Mouse (Mus musculus) heart, adult 18-20 months (tissue): ENCODE data around the gene Wipi1. TPM values are rescaled to one million over a fixed set of nuclear protein-coding genes. Genes with fewer than 3 reads are reported as not detected.
"Not testable (repeated sequence)": the region's sequence is repeated elsewhere in the genome, so short reads cannot be mapped to it uniquely, and the experiment has no call there.

Experiments
- DNase-seq, 2 experiments: peaks; one replicate each; pipeline ENCODE4 v3.0.0; 2021 to 2022; ENCODE audit warnings: mixed read lengths in 1 of 2
- long read RNA-seq, 2 experiments: library from polyadenylated mRNA; stranded (forward); transcript quantifications; one replicate each; pipeline ENCODE4 v2.0.0; 2021
- total RNA-seq, 2 experiments: library from RNA; stranded (reverse); gene quantifications; 2 replicates each; pipeline ENCODE4 v1.2.3; 2021

The Wipi1 gene
- total RNA-seq: 100 to 1,000 TPM; 100 to 107 TPM
- long read RNA-seq, experiment 1, transcript Wipi1-201 (12 exons, 3,338 nt): minor isoform, 6 of 65 reads
- long read RNA-seq, experiment 1, transcript Wipi1-202 (13 exons, 2,050 nt): major isoform, 45 of 65 reads
- long read RNA-seq, experiment 1, partial matches to known transcripts: 9 of 65 reads
- long read RNA-seq, experiment 1, other reads (novel, unspliced or antisense): 5 of 65 reads
- long read RNA-seq, experiment 2, transcript Wipi1-202 (13 exons, 2,050 nt): major isoform, 22 of 30 reads
- long read RNA-seq, experiment 2, partial matches to known transcripts: 2 of 30 reads
- long read RNA-seq, experiment 2, other reads (novel, unspliced or antisense): 5 of 30 reads

DNA sequence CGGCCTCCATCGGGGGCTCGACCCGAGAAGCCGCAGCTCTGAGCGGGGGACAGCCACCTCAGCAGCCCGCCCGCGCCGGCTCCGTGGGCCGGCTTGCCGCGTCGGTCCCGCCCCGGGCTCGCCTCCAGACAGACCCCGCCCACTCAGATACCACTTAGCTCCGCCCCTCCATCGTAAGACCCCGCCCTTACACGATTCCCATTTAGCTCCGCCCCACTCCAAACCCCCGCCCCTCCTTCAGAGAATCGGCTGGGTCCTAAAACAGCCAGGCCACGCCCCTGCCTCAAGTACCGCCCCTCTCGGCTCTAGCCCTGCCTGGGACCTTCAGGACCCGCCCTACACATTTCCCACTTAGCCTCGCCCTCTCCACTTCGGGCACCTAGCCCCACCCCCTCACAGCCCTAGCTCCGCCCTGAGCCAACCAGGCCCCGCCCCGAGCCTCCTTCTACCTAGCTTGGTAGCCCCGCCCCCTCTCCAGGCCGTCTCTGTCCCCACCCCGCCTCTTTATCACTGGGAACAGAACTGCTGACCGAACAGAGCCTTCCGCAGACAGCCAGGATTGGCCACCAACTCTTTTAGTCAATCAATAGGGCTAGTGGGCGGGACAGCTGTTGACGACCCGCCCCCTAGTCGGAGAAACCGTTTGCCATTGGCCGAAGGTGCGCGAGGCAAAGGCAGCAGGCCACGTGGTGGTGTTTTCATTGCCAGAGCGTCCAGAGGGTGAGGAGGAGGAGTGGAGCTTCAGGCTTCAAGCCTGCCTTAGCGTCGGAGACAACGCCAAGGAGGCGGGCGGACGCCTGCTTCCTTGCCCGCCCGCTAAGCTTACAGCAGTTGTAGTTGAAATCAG is at the start of gene Wipi1:
Gene Wipi1, minus strand, starts transcription at position 665 of the 847 bp plus-strand sequence.
- peak; percentile 99 for DNase-seq

DNA sequence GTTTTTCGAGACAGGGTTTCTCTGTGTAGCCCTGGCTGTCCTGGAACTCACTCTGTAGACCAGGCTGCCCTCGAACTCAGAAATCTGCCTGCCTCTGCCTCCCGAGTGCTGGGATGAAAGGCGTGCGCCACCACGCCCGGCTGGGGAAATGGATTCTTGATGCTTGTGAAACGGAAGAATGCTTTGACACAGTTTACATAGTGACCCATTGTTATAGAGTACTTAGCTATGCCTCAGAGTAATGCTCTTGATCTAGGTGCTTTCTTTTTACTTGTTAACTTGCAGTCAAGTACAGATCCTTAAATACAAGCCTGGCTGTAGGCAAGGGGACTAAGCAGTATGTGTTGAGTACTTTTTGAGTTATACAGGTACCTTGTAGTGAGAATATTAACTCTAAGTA is 48.8 kb upstream of the Wipi1 start:
- not testable (repeated sequence) for DNase-seq

DNA sequence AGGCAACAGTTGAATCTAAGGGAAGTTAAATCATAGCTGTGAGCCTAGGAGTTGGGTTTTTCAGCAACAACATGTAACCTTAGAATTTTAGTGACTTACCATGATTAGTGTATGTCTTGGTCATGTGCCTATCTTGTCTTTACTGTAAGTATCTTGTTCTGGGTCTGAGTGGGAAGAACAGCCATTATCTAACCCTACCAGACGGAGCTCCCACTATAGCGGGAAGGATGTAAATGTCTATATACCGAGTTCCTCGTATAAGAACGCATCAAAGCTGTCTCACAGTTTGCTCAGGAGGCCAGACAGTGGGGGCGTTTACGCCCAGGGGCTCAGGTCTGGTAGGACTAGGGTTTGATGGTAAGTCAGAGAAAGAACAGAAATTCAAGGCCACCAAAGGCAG is 44.5 kb upstream of the Wipi1 start:
- DNase-seq: no peak

DNA sequence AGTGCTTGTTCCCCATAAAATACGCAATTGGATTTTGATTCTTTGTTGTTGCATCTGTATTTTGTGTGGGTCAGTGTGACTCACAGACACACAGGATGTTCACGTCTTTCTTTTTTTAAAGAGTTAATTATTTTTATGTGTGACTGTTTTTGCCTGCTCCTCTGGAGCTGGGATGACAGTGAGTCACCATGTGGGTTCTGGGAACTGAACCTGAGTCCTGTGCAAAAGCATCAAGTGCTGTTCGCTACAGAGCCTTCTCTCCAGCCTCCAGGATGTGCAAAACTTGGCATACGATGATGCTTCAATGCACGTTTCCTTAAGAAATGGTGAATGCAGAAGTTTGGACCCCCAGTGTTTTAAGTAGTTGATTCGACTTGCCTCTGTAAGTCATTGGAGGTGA is 42.8 kb upstream of the Wipi1 start:
- DNase-seq: no peak

DNA sequence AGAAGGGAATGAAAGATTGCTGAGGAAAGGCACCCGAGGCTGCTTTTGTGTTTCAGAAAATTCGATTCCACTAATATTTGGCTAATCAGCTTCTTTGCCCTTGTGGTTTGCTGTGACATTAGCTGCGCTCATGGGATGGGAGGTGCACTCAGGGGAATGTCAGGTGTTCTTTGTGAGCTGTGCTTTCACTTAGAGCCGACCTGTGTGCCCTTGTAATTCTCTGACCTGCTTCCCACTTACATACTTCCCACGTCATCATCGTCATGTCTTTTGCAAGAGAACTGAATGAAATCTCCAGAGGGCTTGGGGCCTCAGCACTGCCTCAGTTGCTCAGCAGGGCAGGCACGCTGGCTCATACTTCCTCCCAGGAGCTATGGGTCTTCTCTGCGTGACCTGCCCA is 41.4 kb upstream of the Wipi1 start:
- no peak for DNase-seq

DNA sequence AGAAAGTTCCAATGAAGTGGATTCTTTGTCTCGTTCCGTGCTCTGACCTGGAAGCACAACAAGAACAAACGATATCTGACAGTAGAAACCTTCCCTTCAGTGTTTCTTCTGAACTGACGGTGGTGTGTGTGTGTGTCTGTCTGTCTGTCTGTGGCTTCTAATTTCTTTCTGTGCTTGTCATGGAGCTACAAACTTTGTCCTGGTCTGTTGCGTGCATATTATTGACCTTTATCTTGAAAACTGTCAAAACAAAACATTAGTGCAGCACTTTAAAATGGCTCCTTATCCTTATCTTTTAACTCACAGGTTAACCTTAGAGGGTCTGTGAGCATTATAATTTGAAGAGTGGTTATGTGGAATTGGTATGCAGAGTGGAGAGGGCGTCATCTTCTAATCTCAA is 40.7 kb upstream of the Wipi1 start:
- no peak for DNase-seq

DNA sequence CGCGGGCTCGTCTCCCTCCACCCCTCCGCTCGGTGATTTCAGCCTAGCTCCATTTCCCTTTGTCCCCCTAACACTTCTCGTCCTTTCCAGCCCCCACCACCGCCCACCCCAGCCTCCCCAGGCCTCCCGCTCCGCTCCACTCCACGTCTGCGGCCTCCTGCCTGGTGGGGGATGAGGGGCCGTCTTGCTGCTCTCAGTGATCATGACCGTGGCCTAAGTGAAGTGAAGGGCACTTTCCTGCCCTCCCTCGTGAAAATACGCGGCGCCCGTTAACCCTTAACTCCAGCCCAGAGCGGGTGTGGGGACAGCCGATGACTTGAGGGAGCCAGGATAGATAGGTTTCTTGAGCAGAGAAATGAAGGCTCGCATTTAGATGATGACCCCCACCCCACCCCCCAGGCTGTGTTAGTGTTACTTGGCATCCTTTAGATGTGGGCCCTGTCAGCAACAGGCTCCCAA is 39.8 kb upstream of the Wipi1 start:
- DNase-seq: peak in 1 of 2 experiments; percentile 37

DNA sequence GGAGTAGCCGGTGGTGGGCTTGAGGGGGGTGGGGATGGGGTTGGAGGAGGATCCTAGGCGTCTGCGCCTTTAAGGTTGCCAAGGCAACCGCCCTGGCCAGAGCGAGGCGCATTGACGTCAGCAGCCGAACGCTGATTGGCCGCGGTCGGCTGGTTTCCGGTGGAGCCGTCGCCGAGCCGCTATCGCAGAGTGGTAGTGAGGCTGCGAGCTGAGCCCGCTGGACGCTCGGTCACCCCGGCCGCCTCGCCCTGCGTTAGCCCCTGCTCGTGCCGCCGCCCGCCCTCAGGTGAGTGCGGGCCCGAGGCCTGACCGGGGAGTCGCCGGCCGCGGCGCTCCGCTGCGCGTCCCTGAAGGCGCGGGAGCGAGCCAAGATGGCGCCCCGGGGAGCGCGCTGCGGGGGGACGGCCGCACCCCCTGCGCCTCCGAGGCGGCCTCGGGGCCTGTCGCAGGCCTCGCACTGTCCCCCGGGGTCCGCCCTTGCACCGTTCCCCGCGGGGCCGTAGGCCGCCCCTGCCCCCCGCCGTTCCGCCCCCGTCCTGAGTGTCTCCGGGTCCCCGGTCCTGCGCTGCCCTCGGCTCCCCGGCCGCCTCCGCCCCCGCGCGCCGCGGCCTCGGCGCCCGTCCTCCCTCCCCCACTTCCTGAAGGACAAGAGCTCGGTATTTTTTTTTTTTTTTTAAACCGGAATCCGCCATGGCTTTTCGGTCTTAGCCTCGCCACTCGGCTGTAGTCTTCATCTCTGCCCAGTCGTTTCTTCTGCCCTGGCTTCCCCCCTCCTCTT is 39.2 kb upstream of the Wipi1 start:
- DNase-seq: peak; percentile 95 to 96

DNA sequence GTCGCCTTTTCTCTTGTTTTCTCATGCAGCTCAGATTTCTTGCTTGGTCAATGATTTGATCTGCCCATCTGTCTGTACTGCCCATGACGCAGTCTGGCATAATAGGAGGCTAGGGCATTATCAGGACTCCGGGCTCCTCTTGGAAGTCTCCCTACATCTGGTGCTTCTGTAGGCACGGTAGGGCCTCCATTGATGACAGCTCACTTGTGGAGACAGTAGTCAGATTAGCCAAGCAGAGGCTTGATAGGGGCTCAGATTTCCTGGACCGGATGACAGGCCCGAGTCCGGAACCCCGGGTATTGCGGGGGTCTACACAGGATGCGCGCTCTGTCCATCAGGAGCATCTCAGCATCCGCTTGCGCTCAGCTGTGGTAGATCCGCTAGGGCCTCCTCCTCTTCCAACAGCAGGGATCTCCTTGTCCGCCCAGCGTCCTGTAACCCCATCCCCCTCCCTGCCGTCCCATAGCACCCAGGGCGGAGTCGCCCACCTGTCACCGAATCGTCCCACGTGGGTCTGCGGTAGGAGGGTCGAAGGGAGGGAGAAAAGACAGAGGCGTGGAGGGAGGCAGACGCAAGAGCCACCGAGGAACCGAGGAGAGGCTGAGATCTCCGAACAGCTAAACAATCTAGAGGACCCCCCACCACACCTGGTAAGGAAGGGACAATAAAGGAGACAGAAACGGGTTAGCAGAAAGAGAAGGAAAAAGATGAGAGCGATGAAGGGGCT is 38.4 kb upstream of the Wipi1 start:
- peak; percentile 84 to 86 for DNase-seq

DNA sequence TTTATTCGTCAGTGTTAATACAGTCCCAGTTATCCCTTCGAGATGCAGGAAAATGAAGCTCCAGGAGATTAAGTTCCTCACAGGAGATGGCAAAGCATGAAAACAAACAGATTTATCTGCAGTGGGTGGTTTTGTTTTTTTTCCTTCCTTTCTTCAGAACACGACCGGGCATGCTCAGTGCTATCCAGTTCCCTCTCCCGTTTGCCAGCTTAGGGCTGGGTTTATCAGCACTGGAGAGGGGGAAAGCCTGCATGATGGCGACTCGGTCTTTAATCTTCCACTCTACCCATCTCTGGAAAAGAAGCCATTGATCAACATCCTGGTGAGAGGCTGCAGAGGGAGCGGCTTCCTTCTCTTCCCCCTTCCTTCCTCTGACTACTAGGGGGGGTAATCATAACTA is 37.4 kb upstream of the Wipi1 start, which contains the start of gene Prkar1a:
Gene Prkar1a, plus strand, starts transcription at position 200 of the 400 bp plus-strand sequence.
- peak; percentile 31 to 52 for DNase-seq

DNA sequence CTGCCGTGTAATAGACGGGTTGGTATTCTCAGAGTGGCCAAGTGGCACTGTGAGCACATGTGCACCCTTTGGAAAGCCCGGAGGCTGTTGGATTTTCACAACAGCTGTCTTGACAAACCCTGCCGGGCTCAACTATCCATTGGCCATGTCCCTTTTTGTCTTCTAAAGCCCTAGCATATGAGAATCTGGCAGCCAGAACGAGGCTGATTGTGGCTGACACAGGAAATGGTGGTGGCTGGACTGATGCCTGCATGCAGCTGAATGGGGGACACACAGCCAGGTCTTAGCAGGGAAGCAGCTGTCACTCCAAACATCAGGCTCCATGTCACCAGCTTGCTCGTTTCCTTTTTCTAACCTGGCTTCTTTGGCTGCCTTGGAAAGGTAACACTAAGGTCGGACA is 36.7 kb upstream of the Wipi1 start:
- DNase-seq: peak; percentile 74 to 80

DNA sequence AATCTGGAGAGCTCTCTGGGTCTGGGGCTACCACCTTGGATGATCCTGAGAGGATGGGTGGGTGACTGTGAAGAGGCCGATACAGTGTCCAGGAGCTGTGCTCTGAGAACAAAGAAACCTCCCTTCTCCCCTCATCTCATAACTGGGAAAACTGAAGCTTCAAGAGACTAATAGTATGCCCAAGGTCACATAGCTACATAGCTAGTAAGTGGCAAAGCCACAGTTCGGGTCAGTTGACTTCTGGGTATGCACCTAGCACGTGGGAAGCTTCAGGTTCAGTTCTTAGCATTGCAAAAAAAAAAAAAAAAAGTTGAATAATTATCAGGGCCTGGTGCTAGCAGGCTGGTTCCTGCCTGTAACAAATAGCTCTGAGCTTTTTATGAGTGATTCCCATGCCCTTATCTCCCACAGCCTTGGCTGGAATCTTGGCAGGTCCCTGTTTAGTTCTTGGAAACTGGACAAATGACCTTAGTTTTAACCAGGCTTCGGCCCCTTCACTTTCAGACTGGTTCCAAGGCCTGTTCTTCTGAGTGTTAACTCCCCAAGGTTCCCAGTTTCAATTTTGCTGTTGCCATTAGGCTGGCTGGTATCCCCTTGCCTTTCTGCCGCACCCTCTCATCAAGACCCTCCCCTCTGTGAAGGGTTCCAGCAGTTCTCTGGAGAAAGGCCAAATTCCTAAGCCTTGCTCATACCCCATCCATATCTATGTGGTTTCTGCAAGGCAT is 29.9 kb upstream of the Wipi1 start:
- DNase-seq: peak; percentile 76 to 85

DNA sequence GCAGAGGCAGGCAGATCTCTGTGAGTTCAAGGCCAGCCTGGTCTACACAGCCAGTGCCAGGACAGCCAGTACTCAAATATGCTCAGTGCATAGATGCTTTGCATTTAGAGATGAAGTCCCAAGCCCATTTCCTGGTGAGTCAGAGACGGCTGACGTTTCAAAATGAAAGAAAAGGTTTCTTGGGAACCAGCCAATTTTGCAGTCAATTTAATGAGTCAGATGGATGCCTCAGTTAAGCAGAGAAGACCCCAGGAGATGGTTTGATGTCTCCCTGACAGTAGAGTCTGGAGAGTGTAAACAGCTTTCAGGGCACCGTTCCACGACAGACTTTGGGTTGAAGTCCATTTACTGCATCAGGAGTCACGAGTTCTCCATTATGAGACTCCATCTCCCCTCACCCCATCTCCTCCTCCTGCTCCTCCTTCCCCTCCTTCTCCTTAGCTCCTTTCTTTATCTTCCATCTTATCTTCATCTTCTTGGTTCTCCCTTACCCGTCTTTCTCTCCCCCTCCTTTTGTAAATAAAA is 24.2 kb upstream of the Wipi1 start:
- no peak for DNase-seq

DNA sequence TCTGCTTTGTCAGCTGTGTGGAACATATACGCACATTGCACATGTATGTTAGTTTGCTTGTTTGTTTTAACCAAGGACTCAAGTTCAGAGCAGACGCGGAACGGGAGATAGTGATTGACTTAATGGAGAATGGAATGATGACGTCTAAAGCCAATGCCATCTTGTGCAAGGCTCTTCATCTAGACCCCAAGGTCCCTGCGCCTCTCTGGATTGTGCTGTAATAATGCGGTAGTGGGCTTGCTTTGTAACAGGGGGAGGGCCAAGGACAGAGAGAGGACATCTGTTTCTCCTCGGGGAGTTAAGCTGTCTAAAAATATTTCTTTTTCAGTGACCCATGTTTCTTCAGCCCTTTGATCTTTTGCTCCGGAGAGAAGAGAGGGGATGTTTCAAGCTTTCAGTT is 23.2 kb upstream of the Wipi1 start:
- DNase-seq: no peak

DNA sequence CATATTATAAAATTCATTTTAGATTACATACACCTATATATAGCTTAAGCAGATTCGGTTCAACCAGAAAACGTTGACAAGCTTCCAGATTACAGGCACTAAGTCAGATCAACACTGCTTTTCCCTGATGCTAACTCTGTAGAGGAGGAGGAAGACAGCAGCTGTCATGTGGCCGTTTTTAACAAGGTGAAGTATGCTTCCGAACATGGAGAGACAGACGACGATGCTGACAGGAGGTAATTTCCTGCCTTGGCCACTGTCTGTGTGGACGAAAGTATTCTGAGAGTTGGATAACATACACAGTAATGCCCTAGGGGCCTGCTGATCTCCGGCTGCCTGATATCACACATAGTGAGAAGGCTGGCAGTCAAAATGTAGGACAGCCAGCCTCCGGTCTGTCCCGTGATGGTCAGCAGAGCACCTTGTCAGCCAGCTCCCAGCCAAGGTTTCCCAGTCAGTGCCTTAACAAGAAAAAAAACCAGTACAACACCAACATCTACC is 17.3 kb upstream of the Wipi1 start:
- DNase-seq: peak; percentile 74 to 84

DNA sequence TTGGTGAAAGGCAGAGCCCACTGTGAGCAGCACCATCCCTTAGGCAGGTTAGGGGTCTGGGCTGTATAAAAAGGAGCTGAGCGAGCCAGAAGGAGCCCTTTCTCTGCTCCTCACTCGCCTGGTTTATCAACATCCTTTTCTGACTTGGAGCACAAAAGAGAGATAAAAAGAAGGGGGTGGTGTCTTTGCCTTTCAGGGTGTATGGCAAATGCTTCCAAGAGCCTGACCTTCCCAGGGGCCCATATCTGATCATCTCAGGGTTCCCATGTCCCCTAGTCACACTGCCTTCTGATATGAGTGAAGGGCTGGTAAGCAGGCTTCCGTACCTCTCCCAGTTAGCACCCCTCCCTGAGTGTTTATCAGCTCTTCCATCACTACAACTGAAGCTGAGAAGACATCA is 16.3 kb upstream of the Wipi1 start:
- DNase-seq: no peak

DNA sequence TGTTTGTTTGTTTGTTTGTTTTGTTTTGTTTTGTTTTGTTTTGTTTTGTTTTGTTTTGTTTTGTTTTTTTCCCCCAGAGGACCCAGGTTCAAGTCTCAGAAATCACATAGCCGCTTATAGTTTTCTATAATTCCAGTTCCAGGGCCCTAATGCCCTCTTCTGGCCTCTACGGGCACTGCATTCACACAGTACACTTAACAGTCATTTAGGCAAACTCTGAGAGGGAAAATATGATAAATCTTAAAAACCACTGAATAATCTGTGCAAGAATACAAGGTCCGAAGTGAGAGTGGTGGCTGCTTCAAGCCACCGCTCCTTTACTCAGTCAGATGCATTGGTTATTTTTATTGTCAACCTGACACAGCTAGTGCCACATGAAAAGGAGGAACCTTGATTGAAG is 15.9 kb upstream of the Wipi1 start:
- no peak for DNase-seq

DNA sequence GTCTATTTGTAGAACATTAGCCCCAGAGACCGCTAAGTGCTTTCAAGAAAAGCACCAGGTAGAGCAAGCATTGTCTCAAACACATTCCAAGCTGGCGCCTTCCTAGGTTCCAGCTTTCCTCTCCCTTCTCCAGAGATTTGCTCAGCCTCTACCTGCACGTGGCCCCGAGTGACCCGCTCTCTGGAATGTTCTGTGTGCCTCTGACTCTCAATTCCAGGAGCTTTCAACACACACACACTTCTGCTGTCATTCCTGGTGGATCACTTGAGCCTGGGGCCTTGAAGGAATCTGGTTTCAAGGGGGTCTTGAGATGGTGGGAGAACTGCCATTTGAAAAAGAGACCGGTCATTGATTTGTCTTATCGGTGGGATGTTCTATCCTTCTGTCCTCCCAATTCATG is 11.5 kb upstream of the Wipi1 start:
- no peak for DNase-seq

DNA sequence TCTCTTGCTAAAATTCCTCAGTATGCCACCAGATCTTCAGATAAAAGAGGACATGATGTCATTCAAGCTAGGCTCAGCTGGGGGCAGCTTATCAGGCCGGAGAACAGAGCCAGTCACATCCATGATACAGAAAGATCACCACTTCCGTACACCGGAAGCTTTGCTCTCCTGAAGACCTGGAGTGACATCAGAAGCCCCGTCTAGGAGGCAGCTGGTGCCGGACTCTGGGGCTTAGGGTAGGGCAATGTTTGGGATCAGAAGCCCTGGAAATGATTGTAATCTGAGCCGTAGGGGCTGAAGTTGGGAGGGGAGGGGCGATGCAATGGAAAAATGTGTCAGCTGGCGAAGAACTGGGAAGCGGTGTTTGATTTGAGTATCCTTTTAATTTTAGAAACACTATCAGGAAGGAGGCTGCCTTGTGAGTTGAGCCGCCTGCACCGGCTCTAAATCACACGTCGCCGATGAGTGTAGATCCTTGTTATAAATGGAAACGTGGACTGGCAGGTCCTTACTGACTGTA is 10.8 kb upstream of the Wipi1 start:
- DNase-seq: peak; percentile 69 to 72

DNA sequence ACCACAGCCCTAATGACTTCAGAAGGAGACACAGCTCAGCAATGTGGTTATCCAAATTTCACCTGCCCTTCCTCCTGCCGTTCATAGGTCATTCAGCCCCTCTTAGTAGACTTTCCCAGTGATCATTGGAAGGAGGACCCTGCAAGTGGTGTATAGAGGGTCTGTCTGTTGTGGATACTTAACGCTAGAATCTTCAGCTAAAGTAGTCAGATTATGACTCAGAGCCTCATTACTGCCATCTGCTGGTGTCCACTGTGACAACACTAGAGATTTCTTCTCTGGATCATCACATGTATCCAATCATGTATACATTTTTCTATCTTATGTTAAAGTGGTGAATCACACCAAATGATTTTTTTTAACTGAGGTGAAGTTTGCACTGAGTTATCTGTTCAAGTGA is 9.4 kb upstream of the Wipi1 start:
- DNase-seq: peak; percentile 42 to 86
